Mouse (Mus musculus) left cerebral cortex, adult 9 months (tissue): ENCODE measurements around the gene Brd9.
A peak's percentile ranks its signal among the peaks of the same experiment; 100 is the strongest.

Experiments
- DNase-seq, 2 experiments: peaks; one replicate each; pipeline ENCODE4 v3.0.0; 2022; ENCODE audit warnings: low spot score in 2 of 2

The Brd9 gene

GRCm38 (mm10) chr13:73937321-73938176 is at the start of gene Brd9, which contains the start of gene Trip13:
Gene Brd9, plus strand, starts transcription at chr13:73937811.
Gene Trip13, minus strand, starts transcription at chr13:73937784.
- DNase-seq, result peak; percentile 52 to 86

- no peak for DNase-seq
Observed at GRCm38 (mm10) chr13:73892493-73893178, 45.0 kb upstream of the Brd9 start.

GRCm38 (mm10) chr13:73897561-73897960 is 40.0 kb upstream of the Brd9 start:
- no peak for DNase-seq

- DNase-seq, result no peak
Observed at GRCm38 (mm10) chr13:73907136-73907535, 30.5 kb upstream of the Brd9 start.

GRCm38 (mm10) chr13:73907683-73908412 is 29.8 kb upstream of the Brd9 start:
- peak in 1 of 2 experiments; percentile 40 for DNase-seq

GRCm38 (mm10) chr13:73913066-73913465 is 24.5 kb upstream of the Brd9 start:
- DNase-seq, result no peak

GRCm38 (mm10) chr13:73932201-73932600 is 5.4 kb upstream of the Brd9 start:
- no peak for DNase-seq

- no peak for DNase-seq
Observed at GRCm38 (mm10) chr13:73936938-73937320, 682 bp upstream of the Brd9 start.

- no peak for DNase-seq
Observed at GRCm38 (mm10) chr13:73938177-73938560, 558 bp downstream of the Brd9 start.

- DNase-seq, result no peak
Observed at GRCm38 (mm10) chr13:73939101-73939500, 1.5 kb downstream of the Brd9 start.

- DNase-seq, result no peak
Observed at GRCm38 (mm10) chr13:73944606-73945005, 7.0 kb downstream of the Brd9 start.

GRCm38 (mm10) chr13:73953551-73954130 is 16.0 kb downstream of the Brd9 start:
- no peak for DNase-seq

GRCm38 (mm10) chr13:73954666-73955065 is 17.1 kb downstream of the Brd9 start:
- DNase-seq, result no peak

GRCm38 (mm10) chr13:73955531-73955930 is 17.9 kb downstream of the Brd9 start:
- DNase-seq, result no peak

GRCm38 (mm10) chr13:73960117-73960652 is 22.6 kb downstream of the Brd9 start:
- peak in 1 of 2 experiments; percentile 33 for DNase-seq

- DNase-seq, result no peak
Observed at GRCm38 (mm10) chr13:73961177-73961576, 23.6 kb downstream of the Brd9 start.

GRCm38 (mm10) chr13:73963551-73963950 is 25.9 kb downstream of the Brd9 start, which contains the start of gene Zdhhc11:
Gene Zdhhc11, plus strand, starts transcription at chr13:73963851.
- no peak for DNase-seq

- DNase-seq, result peak in 1 of 2 experiments; percentile 54
Observed at GRCm38 (mm10) chr13:73970545-73971448, 33.2 kb downstream of the Brd9 start.

- no peak for DNase-seq
Observed at GRCm38 (mm10) chr13:73974523-73974922, 36.9 kb downstream of the Brd9 start.

- no peak for DNase-seq
Observed at GRCm38 (mm10) chr13:73976935-73977334, 39.3 kb downstream of the Brd9 start.
